Mouse (Mus musculus) heart, embryonic 11.5 days (tissue): Measurements from ENCODE around the gene Gm27029. TPM values are rescaled to one million over a fixed set of nuclear protein-coding genes. Genes with fewer than 3 reads are reported as not detected.
"Not testable (repeated sequence)": the region's sequence is repeated elsewhere in the genome, so short reads cannot be mapped to it uniquely, and the experiment has no call there.

Source experiments
- ATAC-seq: fragments of 200-750 bp; cut with Nextera tagmentation; replicated peaks from 2 replicates; pipeline ENCODE4 v1.8.0; 2017; ENCODE audit warnings: moderate library complexity; ENCODE audit not compliant: insufficient number of reproducible peaks, low FRiP score, low TSS enrichment
- H3K27ac ChIP-seq: fragments of 300-500 bp; sonication (generic); 2 replicates; pipeline ENCODE4 v1.5.1; 2014; ENCODE audit warnings: mild to moderate bottlenecking, low read depth, low read length
- H3K27me3 ChIP-seq: fragments of 300-500 bp; sonication (generic); 2 replicates; pipeline ENCODE4 v1.6.1; 2014; ENCODE audit warnings: mild to moderate bottlenecking, low read length, mixed read lengths; ENCODE audit not compliant: control insufficient read depth, insufficient read depth
- H3K36me3 ChIP-seq: fragments of 300-500 bp; sonication (generic); 2 replicates; pipeline ENCODE4 v1.6.1; 2014; ENCODE audit warnings: mild to moderate bottlenecking, low read length, moderate library complexity, mixed read lengths; ENCODE audit not compliant: control insufficient read depth, insufficient read depth
- H3K4me1 ChIP-seq: fragments of 300-500 bp; sonication (generic); 2 replicates; pipeline ENCODE4 v1.6.1; 2014; ENCODE audit warnings: low read length; ENCODE audit not compliant: control insufficient read depth, insufficient read depth
- H3K4me2 ChIP-seq: fragments of 300-500 bp; sonication (generic); 2 replicates; pipeline ENCODE4 v1.6.1; 2014; ENCODE audit warnings: mild to moderate bottlenecking, moderate library complexity
- H3K4me3 ChIP-seq: fragments of 300-500 bp; sonication (generic); 2 replicates; pipeline ENCODE4 v1.5.1; 2014; ENCODE audit warnings: low read depth, low read length
- H3K9ac ChIP-seq: fragments of 300-500 bp; sonication (generic); 2 replicates; pipeline ENCODE4 v1.6.1; 2014; ENCODE audit warnings: mild to moderate bottlenecking, low read depth, low read length, moderate library complexity
- H3K9me3 ChIP-seq: fragments of 300-500 bp; sonication (generic); replicated peaks from 2 replicates; pipeline ENCODE4 v1.6.1; 2016; ENCODE audit warnings: low read length; ENCODE audit not compliant: control insufficient read depth
- WGBS: fragments of 180-500 bp; shearing (Covaris S2); extraction: QIAGEN DNeasy Blood & Tissue Kit; methylation state at CpG from one replicate; pipeline ENCODE4 v1.1.7; 2014; ENCODE audit not compliant: insufficient replicate concordance; 5-methylcytosine and 5-hydroxymethylcytosine counted together
- polyA plus RNA-seq: library from polyadenylated mRNA; unstranded; fragments of >200 nt; fragmentation: Nextera tagmentation; extraction: Ambion mirVana; gene quantifications from 2 replicates; pipeline ENCODE4 v1.2.1, GENCODE M21; 2014

Gene Gm27029
- polyA plus RNA-seq, 1 experiment from 2014 or later: 17.5 TPM

DNA sequence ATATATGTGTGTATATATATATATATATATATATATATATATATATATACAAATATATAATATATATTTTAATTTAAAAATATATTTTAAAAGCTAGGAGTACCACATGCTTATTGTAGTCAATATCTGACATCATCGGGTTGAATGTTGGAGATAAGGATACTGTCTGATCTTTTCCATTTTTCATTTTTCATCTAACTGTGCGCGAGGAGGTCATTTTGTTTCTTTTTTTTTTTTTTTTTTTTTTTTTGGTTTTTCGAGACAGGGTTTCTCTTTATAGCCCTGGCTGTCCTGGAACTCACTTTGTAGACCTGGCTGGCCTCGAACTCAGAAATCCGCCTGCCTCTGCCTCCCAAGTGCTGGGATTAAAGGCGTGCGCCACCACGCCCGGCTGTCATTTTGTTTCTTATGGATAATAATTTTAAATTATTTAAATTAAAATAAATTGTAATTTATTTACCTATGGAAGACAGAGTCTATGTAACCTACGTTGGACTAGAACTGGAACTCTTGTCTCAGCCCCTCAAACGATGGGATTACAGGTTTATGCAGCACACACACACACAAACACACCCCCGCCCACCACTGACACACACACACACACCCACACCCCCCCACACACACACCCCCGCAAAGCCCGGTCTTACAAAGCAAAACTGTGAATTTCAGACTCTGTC is 17.0 kb upstream of the Gm27029 start:
- 0 out of 2 replicates have a peak overlapping the region, but pooled peaks have one; percentile 29 for H3K27ac ChIP-seq
- H3K4me3 ChIP-seq: peak overlapping the region; percentile 79
- not testable (repeated sequence) for H3K9ac ChIP-seq, H3K4me1 ChIP-seq, H3K27me3 ChIP-seq, H3K9me3 ChIP-seq, ATAC-seq
- 41% methylated on average over 14 of the region's 15 CpGs for WGBS
- H3K36me3 ChIP-seq: peaks cover 22% of the 10 kb centered on the region
- H3K4me2 ChIP-seq: peak overlapping the region; percentile 56

DNA sequence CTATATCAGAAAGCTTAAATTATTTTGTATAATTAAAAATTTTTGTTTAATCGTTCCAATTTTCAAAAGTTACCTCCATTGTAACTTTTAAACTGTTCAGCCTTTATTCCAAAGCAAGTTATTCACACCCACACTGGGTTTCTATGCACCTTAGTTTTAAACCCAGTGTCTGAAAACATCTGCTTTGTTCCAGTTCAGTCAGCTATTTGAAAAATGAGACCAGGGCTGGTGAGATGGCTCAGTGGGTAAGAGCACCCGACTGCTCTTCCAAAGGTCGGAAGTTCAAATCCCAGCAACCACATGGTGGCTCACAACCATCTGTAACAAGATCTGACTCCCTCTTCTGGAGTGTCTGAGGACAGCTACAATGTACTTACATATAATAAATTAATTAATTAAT is 13.4 kb upstream of the Gm27029 start:
- H3K27me3 ChIP-seq, H3K27ac ChIP-seq, H3K4me2 ChIP-seq, H3K36me3 ChIP-seq, H3K4me1 ChIP-seq, H3K4me3 ChIP-seq, H3K9me3 ChIP-seq, H3K9ac ChIP-seq, ATAC-seq: not testable (repeated sequence)
- 52% methylated on average over 3 of the region's 3 CpGs for WGBS

DNA sequence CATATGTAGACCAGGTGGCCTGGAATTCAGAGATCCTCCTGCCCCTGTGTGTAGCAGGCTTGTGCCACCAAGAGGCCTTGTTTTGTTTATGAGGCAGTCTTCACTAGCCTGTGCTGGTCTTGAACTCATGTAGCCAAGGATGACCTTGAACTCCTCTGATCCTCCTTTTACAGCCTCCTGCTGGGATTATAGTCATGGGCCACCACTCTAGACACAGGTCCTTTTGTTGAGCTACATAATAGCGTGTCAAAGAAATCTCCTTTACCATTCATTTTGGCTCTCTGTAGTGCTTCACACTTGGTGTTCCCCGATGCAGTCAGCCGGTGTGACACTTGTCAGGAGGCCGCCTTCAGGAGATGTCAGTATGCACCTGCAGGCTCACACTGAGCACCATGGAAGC is 12.3 kb upstream of the Gm27029 start:
- Histone ChIP-seq H3K9ac (no peak overlapping the region), H3K9me3 (no peaks in the 10 kb centered on the region), H3K4me2 (no peak overlapping the region), H3K4me1 (no peaks in the 10 kb centered on the region), H3K27ac (no peak overlapping the region), H3K27me3 (no peaks in the 10 kb centered on the region), H3K36me3 (peaks cover 6% of the 10 kb centered on the region), H3K4me3 (no peak overlapping the region)
- WGBS: 80% methylated on average over 4 of the region's 4 CpGs
- ATAC-seq: no peak

DNA sequence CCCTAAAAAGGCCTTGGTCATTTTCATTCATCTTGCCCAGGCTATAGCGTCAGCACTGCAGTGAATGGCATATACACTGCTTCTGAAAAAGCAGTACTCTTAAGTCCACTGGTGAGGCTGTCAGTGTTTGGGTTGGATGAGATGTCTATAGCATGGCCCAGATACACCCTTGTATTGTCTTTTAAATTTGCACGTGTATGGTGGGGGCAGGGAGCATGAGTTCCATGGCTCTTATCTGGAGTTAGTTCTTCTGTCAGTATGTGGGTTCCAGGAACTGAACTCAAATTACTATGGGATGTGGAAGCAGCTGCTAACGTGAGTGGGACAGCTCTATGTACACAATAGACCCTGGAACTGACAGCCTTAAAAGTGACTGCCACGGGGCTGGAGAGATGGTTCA is 11.2 kb upstream of the Gm27029 start:
- Histone ChIP-seq H3K27me3 (no peaks in the 10 kb centered on the region), H3K27ac (no peak overlapping the region), H3K4me2 (no peak overlapping the region), H3K4me1 (no peaks in the 10 kb centered on the region), H3K9me3 (no peaks in the 10 kb centered on the region), H3K4me3 (no peak overlapping the region), H3K36me3 (peaks cover 7% of the 10 kb centered on the region), H3K9ac (no peak overlapping the region)
- 64% methylated on average over 4 of the region's 4 CpGs for WGBS
- ATAC-seq: no peak

DNA sequence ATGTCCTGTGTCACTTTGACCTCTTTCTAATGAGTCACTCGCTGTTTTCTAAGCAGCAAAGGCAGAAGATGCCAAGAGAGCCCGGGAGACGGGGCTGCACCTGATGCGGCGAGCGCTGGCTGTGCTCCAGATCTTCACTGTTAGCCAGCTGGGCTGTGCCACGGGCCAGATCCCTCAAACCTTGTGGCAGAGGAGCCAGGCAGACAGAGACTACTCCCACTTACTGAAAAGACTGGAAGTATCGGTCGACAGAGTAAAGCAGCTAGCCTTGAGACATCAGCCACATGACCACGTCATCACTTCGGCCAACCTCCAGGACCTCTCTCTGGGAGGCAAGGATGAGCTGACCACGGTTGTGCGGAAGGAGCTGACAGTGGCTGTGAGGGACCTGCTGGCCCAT is 8.8 kb upstream of the Gm27029 start:
- peaks cover 13% of the 10 kb centered on the region for H3K36me3 ChIP-seq
- H3K4me1 ChIP-seq: no peaks in the 10 kb centered on the region
- no peaks in the 10 kb centered on the region for H3K27me3 ChIP-seq
- 90% methylated on average over 13 of the region's 13 CpGs for WGBS
- no peak for ATAC-seq
- no peak overlapping the region for H3K4me2 ChIP-seq
- H3K9me3 ChIP-seq: no peaks in the 10 kb centered on the region
- no peak overlapping the region for H3K27ac ChIP-seq
- no peak overlapping the region for H3K4me3 ChIP-seq
- no peak overlapping the region for H3K9ac ChIP-seq

DNA sequence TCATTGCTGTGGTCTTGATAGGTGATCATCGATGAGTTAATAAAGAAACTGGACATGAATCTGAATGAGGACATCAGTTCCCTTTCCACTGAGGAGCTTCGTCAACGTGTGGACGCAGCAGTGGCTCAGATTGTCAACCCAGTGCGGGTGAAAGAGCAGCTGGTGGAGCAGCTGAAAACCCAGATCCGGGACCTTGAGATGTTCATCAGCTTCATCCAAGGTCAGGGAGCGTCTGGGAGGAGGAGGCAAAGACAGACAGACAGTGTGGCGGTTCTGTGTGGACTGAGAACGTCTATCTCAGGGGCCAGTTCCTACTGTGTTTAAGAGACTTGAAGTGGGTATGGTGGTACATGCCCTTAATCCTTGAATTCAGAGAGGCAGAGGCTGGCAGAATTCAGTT is 6.7 kb upstream of the Gm27029 start:
- WGBS: 91% methylated on average over 9 of the region's 9 CpGs

DNA sequence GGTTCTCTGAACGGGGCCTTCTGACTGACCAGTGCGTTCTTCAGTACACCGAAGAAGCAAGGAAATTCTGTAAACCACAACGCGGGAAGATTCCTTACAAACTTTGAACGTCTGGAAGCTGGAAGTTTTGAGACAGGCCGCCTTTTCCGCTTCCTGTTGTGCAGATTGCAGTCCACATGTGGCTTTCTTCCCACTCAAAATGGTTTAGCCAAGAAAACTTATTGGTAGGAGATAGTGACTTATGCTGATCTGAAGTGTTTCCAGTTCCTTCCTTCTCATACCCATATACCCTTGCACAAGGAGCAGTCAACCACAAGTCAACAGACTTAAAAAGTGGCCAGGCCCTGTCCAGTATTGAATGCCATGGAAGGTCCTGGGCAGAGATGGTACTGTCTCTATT is 1.6 kb upstream of the Gm27029 start:
- peaks cover 17% of the 10 kb centered on the region for H3K4me1 ChIP-seq
- peak overlapping the region; percentile 98 for H3K4me2 ChIP-seq
- ATAC-seq: no peak
- WGBS: 55% methylated on average over 8 of the region's 8 CpGs
- H3K36me3 ChIP-seq: peaks cover 8% of the 10 kb centered on the region
- H3K4me3 ChIP-seq: peak overlapping the region; percentile 95
- H3K27me3 ChIP-seq: no peaks in the 10 kb centered on the region
- H3K27ac ChIP-seq: no peak overlapping the region
- H3K9ac ChIP-seq: 0 out of 2 replicates have a peak overlapping the region, but pooled peaks have one; percentile 90
- H3K9me3 ChIP-seq: no peaks in the 10 kb centered on the region

More for the DNA sequence above, 6.7 kb upstream of the Gm27029 start:
- Histone ChIP-seq H3K36me3 (peaks cover 13% of the 10 kb centered on the region), H3K4me3 (no peak overlapping the region), H3K27ac (no peak overlapping the region), H3K4me1 (peaks cover 4% of the 10 kb centered on the region), H3K9me3 (no peaks in the 10 kb centered on the region), H3K27me3 (no peaks in the 10 kb centered on the region), H3K4me2 (no peak overlapping the region), H3K9ac (no peak overlapping the region)
- ATAC-seq: no peak

DNA sequence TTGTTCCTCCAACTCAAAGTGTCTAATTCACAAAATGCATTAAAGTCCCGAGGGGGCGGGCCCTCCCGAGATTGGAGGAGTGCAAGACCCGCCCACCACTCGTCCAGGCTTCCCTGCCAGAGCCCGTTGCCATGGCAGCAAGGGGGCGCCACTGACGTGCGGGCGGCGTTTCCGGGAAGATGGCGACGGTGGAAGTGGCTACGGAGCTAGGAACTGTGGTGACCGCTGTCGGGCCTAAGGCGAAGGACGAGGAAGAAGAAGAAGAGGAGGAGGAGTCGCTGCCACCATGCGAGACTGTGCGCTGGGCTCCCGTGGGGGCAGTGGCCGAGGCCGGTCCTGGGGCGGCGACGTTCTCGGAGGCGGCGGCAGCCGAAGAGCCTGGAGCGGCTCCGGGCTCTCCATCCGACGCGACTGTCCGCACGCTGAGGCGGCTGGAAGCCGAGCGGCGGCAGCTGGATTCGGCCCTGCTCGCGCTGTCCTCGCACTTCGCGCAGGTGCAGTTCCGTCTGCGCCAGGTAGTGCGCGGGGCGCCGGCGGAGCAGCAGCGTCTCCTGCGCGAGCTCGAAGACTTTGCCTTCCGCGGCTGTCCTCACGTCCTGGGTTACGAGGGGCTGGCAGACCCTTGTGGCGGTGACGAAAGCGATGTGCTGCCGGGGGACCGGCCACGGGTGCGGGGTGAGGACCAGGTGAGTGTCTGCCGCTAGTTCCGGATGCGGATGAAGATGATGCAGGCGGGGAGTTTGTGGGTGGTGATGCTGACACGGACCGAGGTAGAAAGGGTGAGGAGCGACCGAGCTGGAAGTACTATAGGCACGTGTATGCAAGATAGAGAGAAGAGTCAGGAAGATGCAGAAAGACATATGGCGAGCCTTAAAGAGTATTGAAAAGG is 573 bp upstream of the Gm27029 start, which contains the start of the genes Rundc1 and Ptges3l:
Gene Rundc1, plus strand, starts transcription at position 161 of the 889 bp plus-strand sequence.
Gene Ptges3l, minus strand, starts transcription at position 409 of the 889 bp plus-strand sequence.
- Histone ChIP-seq H3K9ac (peak within 1 kb of the TSS; percentile 90), H3K27ac (peak within 1 kb of the TSS; percentile 94), H3K27me3 (no peaks in the 10 kb centered on the region), H3K9me3 (no peaks in the 10 kb centered on the region), H3K4me1 (peaks cover 17% of the 10 kb centered on the region), H3K4me3 (peak within 1 kb of the TSS; percentile 95), H3K4me2 (peak within 1 kb of the TSS; percentile 98), H3K36me3 (peaks cover 3% of the 10 kb centered on the region)
- ATAC-seq: peak; percentile 88
- under 1% methylated on average over 74 of the region's 81 CpGs for WGBS
